Comparison of ENCODE assay signal across 8 mouse cellular contexts in the genomic region with DNA sequence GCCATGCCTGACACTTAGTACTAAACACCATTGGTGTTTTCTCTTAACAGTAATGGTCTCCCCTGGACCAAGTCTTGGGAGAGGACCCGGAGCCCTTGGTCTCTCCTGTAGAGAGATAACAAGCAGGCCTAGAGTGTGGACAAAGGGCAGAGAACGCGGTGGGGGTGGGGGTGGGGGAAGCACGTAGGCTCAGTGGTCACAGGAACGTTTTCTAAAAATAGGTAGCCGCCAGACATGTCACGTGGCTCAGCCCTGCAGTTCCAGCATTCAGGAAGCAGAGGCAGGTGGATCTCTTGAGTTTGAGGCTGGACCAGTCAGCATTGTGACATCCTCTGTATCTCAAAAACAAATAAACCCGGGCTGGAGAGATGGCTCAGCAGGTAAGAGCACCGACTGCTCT. TPM values are rescaled to one million over a fixed set of nuclear protein-coding genes. Genes with fewer than 3 reads are reported as not detected.
A peak's percentile ranks its signal among the peaks of the same experiment; 100 is the strongest.
DNase-seq lines count a peak whose midpoint lies in the region; ATAC-seq lines count a peak whose summit lies in the region.

No protein-coding gene starts in this region.

- no peaks in the 10 kb centered on the region for H3K36me3 ChIP-seq in erythroblast, embryonic 14.5 days (ENCODE audit: control insufficient read depth)
- peaks cover 23% of the 10 kb centered on the region for H3K36me3 ChIP-seq in forebrain, embryonic 10.5 days (replicated peaks)
- no peaks in the 10 kb centered on the region for H3K36me3 ChIP-seq in liver, embryonic 12.5 days

- peaks cover 24% of the 10 kb centered on the region for H3K4me1 ChIP-seq in erythroblast, embryonic 14.5 days (ENCODE audit: control insufficient read depth)
- H3K4me1 ChIP-seq in forebrain, embryonic 10.5 days, result peaks cover 34% of the 10 kb centered on the region
- peaks cover 45% of the 10 kb centered on the region for H3K4me1 ChIP-seq in liver, embryonic 12.5 days

- 63% methylated on average over 9 of the region's 9 CpGs for WGBS in forebrain, embryonic 10.5 days
- 21% methylated on average over 9 of the region's 9 CpGs for WGBS in liver, embryonic 12.5 days (ENCODE audit: insufficient replicate concordance)

- H3K27me3 ChIP-seq in erythroblast, embryonic 14.5 days (ENCODE audit: control insufficient read depth), result no peaks in the 10 kb centered on the region
- no peaks in the 10 kb centered on the region for H3K27me3 ChIP-seq in forebrain, embryonic 10.5 days (ENCODE audit: poor library complexity, severe bottlenecking)
- H3K27me3 ChIP-seq in liver, embryonic 12.5 days (replicated peaks), result no peaks in the 10 kb centered on the region

- peak overlapping the region; percentile 77 for H3K4me2 ChIP-seq in liver, embryonic 12.5 days

- no peak for ATAC-seq in erythroblast, adult 5-6 weeks (replicated peaks; ENCODE audit: low FRiP score, poor library complexity, severe bottlenecking)
- 0 out of 2 replicates have a peak, but pooled peaks have one; percentile 18 for ATAC-seq in liver, embryonic 12.5 days

- H3K9me3 ChIP-seq in erythroblast, embryonic 14.5 days (ENCODE audit: control insufficient read depth, low read length), result no peaks in the 10 kb centered on the region
- no peaks in the 10 kb centered on the region for H3K9me3 ChIP-seq in forebrain, embryonic 10.5 days
- H3K9me3 ChIP-seq in liver, embryonic 12.5 days (replicated peaks), result no peaks in the 10 kb centered on the region

- peak overlapping the region; percentile 75 for H3K4me3 ChIP-seq in erythroblast, embryonic 14.5 days (replicated peaks)
- peak overlapping the region; percentile 95 for H3K4me3 ChIP-seq in forebrain, embryonic 10.5 days
- peak overlapping the region; percentile 90 for H3K4me3 ChIP-seq in liver, embryonic 12.5 days

- peak; percentile 54 for DNase-seq in 416B (ENCODE audit: low read depth)
- no peak for DNase-seq in forebrain, embryonic 10.5 days (ENCODE audit: extremely low spot score, low spot score)
- no peak for DNase-seq in T-cell, adult 2 months (ENCODE audit: low spot score)
- no peak for DNase-seq in testis, postnatal 14 days (ENCODE audit: low spot score)
- no peak for DNase-seq in right cerebral cortex, postnatal 14 days

- H3K27ac ChIP-seq in forebrain, embryonic 10.5 days, result peak overlapping the region; percentile 96
- peak overlapping the region; percentile 85 for H3K27ac ChIP-seq in liver, embryonic 12.5 days

- peak overlapping the region; percentile 85 for H3K9ac ChIP-seq in liver, embryonic 12.5 days

RNA-seq across cellular contexts. Expression of gene Atxn10, which starts 1.2 kb away (rescaled TPM):
- polyA plus RNA-seq in erythroblast, embryonic 14.5 days (2012), result 1.5 and 1.6 TPM in 2 replicates
- total RNA-seq in erythroblast, adult 5-6 weeks (2015; ENCODE audit: low replicate concordance), result 35.0 and 42.4 TPM in 2 replicates
- 20.1 and 22.3 TPM in 2 replicates for total RNA-seq in erythroblast, adult 5-6 weeks (2017; ENCODE audit: low replicate concordance)
- polyA plus RNA-seq in forebrain, embryonic 10.5 days (2016; fragmentation: Nextera tagmentation; extraction: Ambion mirVana), result 346 and 358 TPM in 2 replicates
- 110 and 114 TPM in 2 replicates for polyA plus RNA-seq in liver, embryonic 12.5 days (2016; fragmentation: Nextera tagmentation; extraction: Ambion mirVana)

Comparison
In these comparisons a context has a peak if more than half of its experiments do, and no peak if none do; other contexts are left out.
1. RNA of gene Atxn10, which starts 1.2 kb away (polyA plus RNA-seq): 346 to 358 TPM in forebrain, embryonic 10.5 days and 110 to 114 TPM in liver, embryonic 12.5 days; 1.5 to 1.6 TPM in erythroblast, embryonic 14.5 days; every median in the first group is over 10 times any median in the second.
2. Peak in every context shown above with its lines, with median percentiles within 50 percentile points of each other: H3K4me3 ChIP-seq.